Mouse (Mus musculus): ENCODE measurements around the gene Rgs10. TPM values are rescaled to one million over a fixed set of nuclear protein-coding genes. Genes with fewer than 3 reads are reported as not detected.

The Rgs10 gene
- polyA plus RNA-seq, 1 experiment from 2014 or later = 13.6 TPM

Other genes starting within 250 kb of the Rgs10 start
- not detected in 2 replicates for gene Cox6a2, start 212.4 kb downstream of the Rgs10 start, polyA plus RNA-seq (2016; fragmentation: Nextera tagmentation; extraction: Ambion mirVana)
- 16.3 and 16.7 TPM in 2 replicates for gene Armc5, start 181.4 kb downstream of the Rgs10 start, polyA plus RNA-seq (2016; fragmentation: Nextera tagmentation; extraction: Ambion mirVana)
- gene 9130023H24Rik, start 180.7 kb downstream of the Rgs10 start, polyA plus RNA-seq (2016; fragmentation: Nextera tagmentation; extraction: Ambion mirVana) = 13.2 TPM in 2 replicates
- 39.6 and 50.5 TPM in 2 replicates for gene Tgfb1i1, start 171.9 kb downstream of the Rgs10 start, polyA plus RNA-seq (2016; fragmentation: Nextera tagmentation; extraction: Ambion mirVana)
- gene Slc5a2, start 153.1 kb downstream of the Rgs10 start, polyA plus RNA-seq (2016; fragmentation: Nextera tagmentation; extraction: Ambion mirVana) = not detected in 2 replicates
- gene BC017158, start 120.6 kb downstream of the Rgs10 start, polyA plus RNA-seq (2016; fragmentation: Nextera tagmentation; extraction: Ambion mirVana) = 22.8 and 23.1 TPM in 2 replicates
- 39.4 and 41.3 TPM in 2 replicates for gene Tial1, start 43.0 kb upstream of the Rgs10 start, polyA plus RNA-seq (2016; fragmentation: Nextera tagmentation; extraction: Ambion mirVana)
- 3.9 and 4.6 TPM in 2 replicates for gene Bag3, start 104.9 kb upstream of the Rgs10 start, polyA plus RNA-seq (2016; fragmentation: Nextera tagmentation; extraction: Ambion mirVana)
- gene Inpp5f, start 192.6 kb upstream of the Rgs10 start, polyA plus RNA-seq (2016; fragmentation: Nextera tagmentation; extraction: Ambion mirVana) = 143 and 157 TPM in 2 replicates